Mouse (Mus musculus) urinary bladder, adult 2 months (tissue): ENCODE measurements around the gene Gm20388. TPM values are rescaled to one million over a fixed set of nuclear protein-coding genes. Genes with fewer than 3 reads are reported as not detected.

Experiments
- DNase-seq: peaks from one replicate; pipeline ENCODE4 v3.0.0; 2022; ENCODE audit warnings: low spot score
- polyA plus RNA-seq: library from polyadenylated mRNA; depleted of rRNA; stranded (reverse); fragments of >200 nt; gene quantifications from 2 replicates; pipeline ENCODE4 v1.2.3, GENCODE M21; 2012

The Gm20388 gene
- polyA plus RNA-seq, 1 experiment, result 50.2 TPM

GRCm38 (mm10) chr8:121880818-121881217, 1970.2 kb downstream of the Gm20388 start:
- DNase-seq, result no peak

GRCm38 (mm10) chr8:121881921-121882320, 1971.3 kb downstream of the Gm20388 start:
- DNase-seq, result no peak

- DNase-seq, result no peak
These were observed 1973.5 kb downstream of the Gm20388 start for GRCm38 (mm10) chr8:121884181-121884580.

GRCm38 (mm10) chr8:121885001-121885400, 1974.4 kb downstream of the Gm20388 start:
- DNase-seq, result no peak

- DNase-seq, result no peak
These were observed 1974.8 kb downstream of the Gm20388 start for GRCm38 (mm10) chr8:121885433-121885832.

- no peak for DNase-seq
These were observed 1976.9 kb downstream of the Gm20388 start for GRCm38 (mm10) chr8:121887547-121887946.

- DNase-seq, result no peak
These were observed 1978.7 kb downstream of the Gm20388 start for GRCm38 (mm10) chr8:121889317-121889716.

GRCm38 (mm10) chr8:121889810-121890785, 1979.5 kb downstream of the Gm20388 start:
- DNase-seq, result no peak

GRCm38 (mm10) chr8:121892875-121893274, 1982.2 kb downstream of the Gm20388 start:
- no peak for DNase-seq

GRCm38 (mm10) chr8:121895910-121896309, 1985.3 kb downstream of the Gm20388 start:
- DNase-seq, result no peak

- DNase-seq, result no peak
These were observed 1986.0 kb downstream of the Gm20388 start for GRCm38 (mm10) chr8:121896476-121897145.

GRCm38 (mm10) chr8:121897205-121897604, 1986.6 kb downstream of the Gm20388 start:
- no peak for DNase-seq

GRCm38 (mm10) chr8:121897871-121898381, 1987.3 kb downstream of the Gm20388 start:
- DNase-seq, result peak; percentile 31

- DNase-seq, result peak; percentile 47
These were observed 1987.8 kb downstream of the Gm20388 start for GRCm38 (mm10) chr8:121898401-121898931.

- DNase-seq, result no peak
These were observed 1988.8 kb downstream of the Gm20388 start for GRCm38 (mm10) chr8:121899180-121900044.

- no peak for DNase-seq
These were observed 1991.0 kb downstream of the Gm20388 start for GRCm38 (mm10) chr8:121901498-121902236.

GRCm38 (mm10) chr8:121903977-121904376, 1993.3 kb downstream of the Gm20388 start:
- no peak for DNase-seq

GRCm38 (mm10) chr8:121904999-121905398, 1994.4 kb downstream of the Gm20388 start:
- DNase-seq, result no peak

- no peak for DNase-seq
These were observed 1994.8 kb downstream of the Gm20388 start for GRCm38 (mm10) chr8:121905420-121905819.

GRCm38 (mm10) chr8:121905864-121906263, 1995.2 kb downstream of the Gm20388 start:
- DNase-seq, result no peak
